Mouse (Mus musculus) lung, postnatal 0 days (tissue): Measurements from ENCODE around the gene Tnp1.

Experiments used
- CTCF ChIP-seq: IDR thresholded peaks from 2 replicates; pipeline ENCODE4 v1.5.1; 2016; ENCODE audit warnings: antibody characterized with exemption, mild to moderate bottlenecking
- EP300 ChIP-seq: IDR thresholded peaks from 2 replicates; pipeline ENCODE4 v1.6.1; 2016; ENCODE audit warnings: antibody characterized with exemption, mild to moderate bottlenecking, control low read depth

- no peak for TF ChIP-seq CTCF
- no peak for TF ChIP-seq EP300
These were observed 29.0 kb downstream of the Tnp1 start for GRCm38 (mm10) chr1:72986715-72987114.
